Mouse (Mus musculus) neutrophil, adult 83 days (primary cell): Measurements from ENCODE around the gene Ngdn. TPM values are rescaled to one million over a fixed set of nuclear protein-coding genes. Genes with fewer than 3 reads are reported as not detected.

ENCODE experiments used
- total RNA-seq, 2 experiments: library from RNA; stranded (reverse); gene quantifications; one replicate each; pipeline ENCODE4 v1.2.4; 2023

Gene Ngdn
- total RNA-seq: 10 to 100 TPM; 35.4 to 38.4 TPM

GRCm38 (mm10) chr14:55014991-55015766 is at the start of gene Ngdn:
TSS of gene Ngdn (plus strand) at chr14:55015454.

GRCm38 (mm10) chr14:54966320-54966977 is 48.8 kb upstream of the Ngdn start, which contains the start of gene Myh6:
TSS of gene Myh6 (minus strand) at chr14:54966927.

GRCm38 (mm10) chr14:54976633-54977032 is 38.6 kb upstream of the Ngdn start, which contains the start of gene Gm17428:
TSS of gene Gm17428 (plus strand) at chr14:54976933.

GRCm38 (mm10) chr14:54994136-54994868 is 21.0 kb upstream of the Ngdn start, which contains the start of gene Myh7:
TSS of gene Myh7 (minus strand) at chr14:54994626.

Other genes starting within 250 kb of the Ngdn start
- gene Slc7a8, start 233.5 kb upstream of the Ngdn start, total RNA-seq: 1 to 10 TPM; 5.0 to 5.1 TPM
- not detected for gene Rnf212b, start 201.3 kb upstream of the Ngdn start, total RNA-seq
- gene Homez, start 144.5 kb upstream of the Ngdn start, total RNA-seq: 10 to 100 TPM in 1 of 2 experiments, 1 to 10 TPM in 1; 8.7 to 10.9 TPM
- 1 to 10 TPM; 1.7 to 2.5 TPM for gene Ppp1r3e, start 137.9 kb upstream of the Ngdn start, total RNA-seq
- gene Bcl2l2, start 132.1 kb upstream of the Ngdn start, total RNA-seq: 1 to 10 TPM; 6.6 to 8.1 TPM
- 1 to 10 TPM in 1 of 2 experiments, under 1 TPM in 1; 0.85 to 1.5 TPM for gene Gm20521, start 132.0 kb upstream of the Ngdn start, total RNA-seq
- 100 to 1,000 TPM; 136 to 145 TPM for gene Pabpn1, start 123.0 kb upstream of the Ngdn start, total RNA-seq
- under 1 TPM; 0.55 to 0.57 TPM for gene Slc22a17, start 102.3 kb upstream of the Ngdn start, total RNA-seq
- gene Efs, start 89.3 kb upstream of the Ngdn start, total RNA-seq: under 1 TPM in 1 of 2 experiments, not detected in 1; 0.33 TPM
- not detected for gene Il25, start 82.8 kb upstream of the Ngdn start, total RNA-seq
- gene Cmtm5, start 79.2 kb upstream of the Ngdn start, total RNA-seq: not detected
- not detected for gene Myh6, start 48.5 kb upstream of the Ngdn start, total RNA-seq
- gene Gm17428, start 38.5 kb upstream of the Ngdn start, total RNA-seq: not detected
- not detected for gene Myh7, start 20.8 kb upstream of the Ngdn start, total RNA-seq
- gene Zfhx2, start 76.9 kb downstream of the Ngdn start, total RNA-seq: 1 to 10 TPM; 1.7 to 2.1 TPM
- gene Thtpa, start 79.3 kb downstream of the Ngdn start, total RNA-seq: 1 to 10 TPM; 2.8 to 3.8 TPM
- 10 to 100 TPM; 37.1 to 42.6 TPM for gene Ap1g2, start 91.1 kb downstream of the Ngdn start, total RNA-seq
- not detected for gene Jph4, start 101.5 kb downstream of the Ngdn start, total RNA-seq
- gene Dhrs2, start 206.6 kb downstream of the Ngdn start, total RNA-seq: not detected